Mouse (Mus musculus) neural tube, embryonic 14.5 days (tissue): ENCODE results near the gene Clmp. TPM values are rescaled to one million over a fixed set of nuclear protein-coding genes. Genes with fewer than 3 reads are reported as not detected.
"Not testable (repeated sequence)": the region's sequence is repeated elsewhere in the genome, so short reads cannot be mapped to it uniquely, and the experiment has no call there.

Experiments used
- ATAC-seq: fragments of 200-750 bp; cut with Nextera tagmentation; 2 replicates; pipeline ENCODE4 v1.8.0; 2017; ENCODE audit warnings: low read depth, mild to moderate bottlenecking, moderate TSS enrichment, moderate library complexity
- H3K27ac ChIP-seq: fragments of 300-500 bp; sonication (generic); 2 replicates; pipeline ENCODE4 v1.5.1; 2014; ENCODE audit warnings: low read depth, mild to moderate bottlenecking, control low read depth, low read length, moderate library complexity, mixed read lengths
- H3K27me3 ChIP-seq: fragments of 300-500 bp; sonication (generic); 2 replicates; pipeline ENCODE4 v1.6.1; 2014; ENCODE audit warnings: low read length; ENCODE audit not compliant: control insufficient read depth, insufficient read depth
- H3K36me3 ChIP-seq: fragments of 300-500 bp; sonication (generic); 2 replicates; pipeline ENCODE4 v1.6.1; 2014; ENCODE audit warnings: low read length, mixed read lengths; ENCODE audit not compliant: control insufficient read depth, insufficient read depth
- H3K4me1 ChIP-seq: fragments of 300-500 bp; sonication (generic); 2 replicates; pipeline ENCODE4 v1.6.1; 2014; ENCODE audit warnings: low read length; ENCODE audit not compliant: control insufficient read depth, insufficient read depth
- H3K4me2 ChIP-seq: fragments of 300-500 bp; sonication (generic); 2 replicates; pipeline ENCODE4 v1.6.1; 2014; ENCODE audit warnings: mild to moderate bottlenecking, low read depth, low read length, control low read depth
- H3K4me3 ChIP-seq: fragments of 300-500 bp; sonication (generic); 2 replicates; pipeline ENCODE4 v1.5.1; 2014; ENCODE audit warnings: low read depth, low read length, control low read depth, mixed read lengths
- H3K9ac ChIP-seq: fragments of 300-500 bp; sonication (generic); replicated peaks from 2 replicates; pipeline ENCODE4 v1.6.1; 2014; ENCODE audit warnings: low read depth, mild to moderate bottlenecking, control low read depth, low read length, mixed read lengths
- H3K9me3 ChIP-seq: fragments of 300-500 bp; sonication (generic); 2 replicates; pipeline ENCODE4 v1.6.1; 2016; ENCODE audit warnings: low read length; ENCODE audit not compliant: control insufficient read depth
- WGBS: fragments of 180-500 bp; shearing (Covaris S2); extraction: QIAGEN DNeasy Blood & Tissue Kit; methylation state at CpG from one replicate; pipeline ENCODE4 v1.1.7; 2014; 5-methylcytosine and 5-hydroxymethylcytosine counted together
- polyA plus RNA-seq: library from polyadenylated mRNA; unstranded; fragments of >200 nt; fragmentation: Nextera tagmentation; extraction: Ambion mirVana; gene quantifications from 2 replicates; pipeline ENCODE4 v1.2.1, GENCODE M21; 2014

Clmp gene
- polyA plus RNA-seq, 1 experiment from 2014 or later = 62.0 TPM

DNA sequence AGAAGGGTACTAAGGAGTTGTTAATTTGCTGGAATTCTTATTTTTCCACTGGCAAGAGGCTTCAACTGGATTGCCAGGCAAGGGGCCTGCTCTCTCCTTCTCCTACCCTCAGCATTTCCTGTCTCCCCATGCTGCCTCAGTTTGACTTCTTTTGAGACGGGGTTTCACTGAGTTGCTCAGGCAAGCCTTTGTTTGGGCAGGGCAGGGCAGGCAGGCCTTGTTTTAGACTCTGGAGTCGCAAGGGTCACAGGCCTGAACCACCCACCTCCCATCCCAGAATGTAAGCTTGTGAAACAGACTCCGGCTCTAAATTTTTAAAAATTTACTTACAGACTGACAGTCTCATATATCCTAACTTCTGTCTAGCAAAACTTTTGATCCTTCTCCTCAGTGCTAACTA is 113.3 kb downstream of the Clmp start:
- Histone ChIP-seq H3K4me2 (no peak overlapping the region), H3K4me3 (no peak overlapping the region), H3K36me3 (peaks cover 5% of the 10 kb centered on the region; the same call in 1 of the 2 replicates), H3K9ac (peak overlapping the region; percentile 18; the same call in 1 of the 2 replicates), H3K27me3 (no peaks in the 10 kb centered on the region), H3K4me1 (peaks cover 10% of the 10 kb centered on the region), H3K9me3 (no peaks in the 10 kb centered on the region), H3K27ac (peak overlapping the region; percentile 100)
- 39% methylated on average over 3 of the region's 3 CpGs for WGBS
- ATAC-seq = no peak

DNA sequence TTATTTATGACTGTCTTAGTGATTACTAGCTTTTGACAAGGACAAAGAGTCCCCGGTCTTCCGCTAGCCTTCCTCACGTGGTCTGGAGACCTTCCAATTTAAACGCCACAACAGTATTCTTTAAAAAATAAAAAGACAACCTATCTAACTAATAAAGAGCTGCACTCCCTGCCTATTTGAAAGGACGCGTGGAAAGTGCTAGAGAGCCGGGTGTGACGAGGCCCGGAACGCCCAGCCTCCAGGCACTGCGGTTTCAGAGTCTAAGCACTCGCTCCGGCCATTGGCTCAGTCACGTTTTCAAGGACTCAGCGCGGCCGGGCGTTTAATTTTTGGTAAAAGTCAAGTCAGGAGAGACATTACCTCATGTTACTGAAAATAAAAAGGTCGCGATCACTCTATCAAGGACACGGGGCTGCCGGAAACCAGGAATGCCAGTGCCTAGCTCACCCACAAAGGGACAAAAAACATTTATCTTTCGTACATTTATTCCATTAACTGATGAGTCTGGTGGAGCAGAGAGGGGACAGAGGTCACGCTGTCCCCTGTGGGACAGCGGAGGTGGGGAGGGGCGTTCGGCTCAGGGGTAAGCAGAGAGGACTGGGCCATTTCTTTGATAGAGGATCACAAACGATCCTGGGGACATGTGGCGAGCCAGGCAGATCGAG is 114.2 kb downstream of the Clmp start:
- peak overlapping the region; percentile 100 for H3K27ac ChIP-seq
- peak overlapping the region; percentile 94 for H3K4me3 ChIP-seq
- H3K27me3 ChIP-seq = no peaks in the 10 kb centered on the region
- peak overlapping the region; percentile 84 for H3K9ac ChIP-seq
- WGBS = under 1% methylated on average over 30 of the region's 30 CpGs
- peak; percentile 47 for ATAC-seq
- no peaks in the 10 kb centered on the region for H3K9me3 ChIP-seq
- peaks cover 10% of the 10 kb centered on the region for H3K4me1 ChIP-seq
- peak overlapping the region; percentile 92 for H3K4me2 ChIP-seq
- peaks cover 6% of the 10 kb centered on the region for H3K36me3 ChIP-seq

DNA sequence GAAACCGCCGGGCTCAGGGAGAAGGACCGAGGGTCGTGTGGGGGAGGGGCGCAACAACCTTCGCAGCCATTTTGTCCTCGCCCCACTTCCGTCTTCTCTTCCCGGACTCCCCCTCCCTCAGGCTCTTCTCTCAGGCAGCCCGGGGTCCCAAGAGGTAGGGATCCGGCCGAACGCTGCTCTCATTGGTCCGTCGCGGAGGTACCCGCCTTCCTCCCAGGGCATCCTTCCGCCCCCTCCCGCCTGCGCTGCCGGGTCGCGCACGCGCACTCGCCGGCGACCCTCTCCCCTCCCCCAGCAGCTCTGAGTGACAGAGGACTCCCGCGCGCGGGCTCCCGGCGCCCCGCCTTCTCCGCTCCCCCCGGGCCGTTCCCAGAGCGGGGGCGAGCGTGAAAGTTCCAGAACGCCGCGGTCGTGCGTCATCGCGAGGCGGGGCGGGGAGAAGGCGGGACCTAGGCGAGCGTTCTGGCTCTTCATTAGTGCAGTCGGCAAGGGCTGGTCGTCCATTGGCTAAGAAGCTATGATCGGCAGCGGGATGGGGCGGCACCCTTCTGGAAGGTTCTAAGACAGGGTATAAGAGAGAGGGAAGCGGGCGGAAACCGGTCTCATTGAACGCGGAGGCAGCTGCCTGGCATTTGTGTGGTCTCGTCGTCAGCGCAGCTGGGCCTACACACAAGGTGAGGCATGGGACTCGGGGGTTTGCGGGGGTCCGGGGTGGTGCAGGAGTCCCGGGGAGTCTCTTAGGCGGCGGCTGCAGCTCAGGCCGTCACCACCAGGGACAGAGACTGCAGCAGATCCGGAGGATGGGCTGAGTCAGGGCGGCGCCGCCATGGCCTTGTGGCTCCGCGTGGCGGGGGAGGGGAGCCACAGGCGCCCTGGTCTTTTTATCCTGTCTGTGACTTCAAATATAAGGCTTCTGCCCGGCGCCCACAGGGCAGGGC is 115.2 kb downstream of the Clmp start, which contains the start of gene Hspa8:
Hspa8 (plus strand) TSS at position 310 of the 938 bp plus-strand sequence.
- Histone ChIP-seq H3K27me3 (no peaks in the 10 kb centered on the region), H3K9ac (peak within 1 kb of the TSS; percentile 99), H3K36me3 (peaks cover 15% of the 10 kb centered on the region), H3K4me1 (peaks cover 19% of the 10 kb centered on the region), H3K9me3 (no peaks in the 10 kb centered on the region), H3K27ac (peak within 1 kb of the TSS; percentile 100), H3K4me3 (peak within 1 kb of the TSS; percentile 94), H3K4me2 (peak within 1 kb of the TSS; percentile 92)
- peak; percentile 96 for ATAC-seq
- WGBS = under 1% methylated on average over 79 of the region's 83 CpGs

DNA sequence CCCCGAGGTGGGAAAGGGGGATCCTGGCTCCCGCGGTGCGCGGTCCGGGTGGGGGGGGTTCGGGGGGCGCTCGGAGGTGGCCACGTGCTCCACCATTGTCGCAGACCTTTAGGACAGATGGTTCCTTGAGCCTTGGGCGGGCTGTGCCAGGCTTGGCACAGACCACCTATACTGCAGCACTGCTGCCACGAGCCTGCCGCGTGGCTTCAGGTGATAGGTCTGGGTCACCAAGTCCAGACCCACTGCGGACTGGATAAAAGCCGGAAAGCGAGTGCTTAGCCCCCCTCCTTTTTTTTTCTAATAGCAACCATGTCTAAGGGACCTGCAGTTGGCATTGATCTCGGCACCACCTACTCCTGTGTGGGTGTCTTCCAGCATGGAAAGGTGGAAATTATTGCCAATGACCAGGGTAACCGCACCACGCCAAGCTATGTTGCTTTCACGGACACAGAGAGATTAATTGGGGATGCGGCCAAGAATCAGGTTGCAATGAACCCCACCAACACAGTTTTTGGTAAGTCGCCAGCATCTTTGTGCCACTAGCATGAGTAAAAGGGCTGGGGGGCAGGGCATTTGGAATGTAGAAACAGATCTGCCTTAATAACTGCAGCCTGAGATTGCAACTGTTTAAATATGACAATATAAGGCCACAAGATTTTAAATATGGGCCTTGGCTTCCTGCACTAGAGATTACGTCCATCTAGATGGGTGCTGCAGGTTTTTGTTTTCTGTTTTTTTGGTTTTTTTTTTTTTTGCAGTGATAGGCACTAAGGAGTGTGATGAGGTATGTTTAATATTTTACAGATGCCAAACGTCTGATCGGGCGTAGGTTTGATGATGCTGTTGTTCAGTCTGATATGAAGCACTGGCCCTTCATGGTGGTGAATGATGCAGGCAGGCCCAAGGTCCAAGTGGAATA is 116.1 kb downstream of the Clmp start:
- ATAC-seq = peak; percentile 20
- H3K9ac ChIP-seq = peak overlapping the region; percentile 99
- H3K4me1 ChIP-seq = peaks cover 19% of the 10 kb centered on the region
- under 1% methylated on average over 21 of the region's 28 CpGs for WGBS
- peak overlapping the region; percentile 100 for H3K27ac ChIP-seq
- H3K36me3 ChIP-seq = peaks cover 23% of the 10 kb centered on the region
- peak overlapping the region; percentile 84 for H3K4me2 ChIP-seq
- peak overlapping the region; percentile 94 for H3K4me3 ChIP-seq
- H3K27me3 ChIP-seq, H3K9me3 ChIP-seq: not testable (repeated sequence)

DNA sequence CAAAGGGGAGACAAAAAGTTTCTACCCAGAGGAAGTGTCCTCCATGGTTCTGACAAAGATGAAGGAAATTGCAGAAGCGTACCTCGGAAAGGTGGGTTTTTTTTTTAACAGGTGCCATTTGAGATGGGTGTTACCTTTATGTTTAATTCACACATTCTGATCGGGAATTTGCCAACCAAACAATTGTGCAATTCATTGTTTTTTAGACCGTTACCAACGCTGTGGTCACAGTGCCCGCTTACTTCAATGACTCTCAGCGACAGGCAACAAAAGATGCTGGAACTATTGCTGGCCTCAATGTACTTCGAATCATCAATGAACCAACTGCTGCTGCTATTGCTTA is 116.7 kb downstream of the Clmp start:
- ATAC-seq, H3K9me3 ChIP-seq, H3K27ac ChIP-seq, H3K27me3 ChIP-seq: not testable (repeated sequence)
- peaks cover 26% of the 10 kb centered on the region for H3K4me1 ChIP-seq
- peak overlapping the region; percentile 84 for H3K4me2 ChIP-seq
- WGBS = 2% methylated on average over 8 of the region's 8 CpGs
- H3K9ac ChIP-seq = peak overlapping the region; percentile 99; the same call in 1 of the 2 replicates
- peaks cover 29% of the 10 kb centered on the region for H3K36me3 ChIP-seq
- H3K4me3 ChIP-seq = peak overlapping the region; percentile 94

DNA sequence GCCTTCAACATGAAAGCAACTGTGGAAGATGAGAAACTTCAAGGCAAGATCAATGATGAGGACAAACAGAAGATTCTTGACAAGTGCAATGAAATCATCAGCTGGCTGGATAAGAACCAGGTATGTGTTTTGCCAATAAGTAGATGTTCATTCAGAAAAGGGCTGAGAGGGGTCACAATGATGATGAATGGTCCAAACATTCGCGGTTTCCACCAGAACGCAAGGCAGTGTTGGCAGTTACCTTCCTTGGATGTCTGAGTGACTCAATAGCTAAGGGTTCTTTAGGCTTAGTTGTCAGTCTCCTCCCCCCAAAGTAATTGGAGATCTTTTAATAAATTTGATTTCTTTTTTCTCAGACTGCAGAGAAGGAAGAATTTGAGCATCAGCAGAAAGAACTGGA is 118.8 kb downstream of the Clmp start:
- H3K4me2 ChIP-seq, H3K9me3 ChIP-seq: not testable (repeated sequence)
- WGBS = 64% methylated on average over 3 of the region's 3 CpGs

DNA sequence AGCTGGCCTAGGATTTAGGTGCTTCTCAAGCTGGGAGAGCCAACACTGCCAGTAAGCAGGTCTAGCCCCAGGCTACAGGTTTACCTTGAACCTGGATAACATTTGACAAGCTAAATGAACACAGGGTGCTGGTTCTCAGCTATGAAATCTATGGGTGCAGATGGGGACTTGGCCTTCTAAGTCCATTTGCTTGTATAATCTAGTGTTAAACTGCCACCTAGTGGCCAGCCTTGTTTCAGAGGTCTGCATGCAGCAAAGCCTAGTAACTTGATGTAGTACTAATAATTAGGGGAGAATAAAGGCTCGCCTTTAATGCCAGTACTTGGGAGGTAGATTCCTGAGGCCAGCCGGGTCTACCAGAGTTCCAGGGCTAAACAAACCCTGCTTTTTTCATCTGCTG is 119.5 kb downstream of the Clmp start:
- Histone ChIP-seq H3K9ac (no peak overlapping the region), H3K9me3 (no peaks in the 10 kb centered on the region), H3K4me3 (0 out of 2 replicates have a peak overlapping the region, but pooled peaks have one; percentile 12), H3K27ac (no peak overlapping the region; the same call in 1 of the 2 replicates), H3K4me2 (peak overlapping the region; percentile 21), H3K4me1 (peaks cover 31% of the 10 kb centered on the region), H3K36me3 (peaks cover 30% of the 10 kb centered on the region), H3K27me3 (no peaks in the 10 kb centered on the region)
- ATAC-seq = no peak
- 27% methylated on average over 2 of the region's 2 CpGs for WGBS

More for the DNA sequence above, 118.8 kb downstream of the Clmp start:
- not testable (repeated sequence) for H3K9ac ChIP-seq, H3K27me3 ChIP-seq, H3K27ac ChIP-seq, ATAC-seq, H3K4me3 ChIP-seq
- Histone ChIP-seq H3K36me3 (peaks cover 30% of the 10 kb centered on the region), H3K4me1 (peaks cover 31% of the 10 kb centered on the region)

DNA sequence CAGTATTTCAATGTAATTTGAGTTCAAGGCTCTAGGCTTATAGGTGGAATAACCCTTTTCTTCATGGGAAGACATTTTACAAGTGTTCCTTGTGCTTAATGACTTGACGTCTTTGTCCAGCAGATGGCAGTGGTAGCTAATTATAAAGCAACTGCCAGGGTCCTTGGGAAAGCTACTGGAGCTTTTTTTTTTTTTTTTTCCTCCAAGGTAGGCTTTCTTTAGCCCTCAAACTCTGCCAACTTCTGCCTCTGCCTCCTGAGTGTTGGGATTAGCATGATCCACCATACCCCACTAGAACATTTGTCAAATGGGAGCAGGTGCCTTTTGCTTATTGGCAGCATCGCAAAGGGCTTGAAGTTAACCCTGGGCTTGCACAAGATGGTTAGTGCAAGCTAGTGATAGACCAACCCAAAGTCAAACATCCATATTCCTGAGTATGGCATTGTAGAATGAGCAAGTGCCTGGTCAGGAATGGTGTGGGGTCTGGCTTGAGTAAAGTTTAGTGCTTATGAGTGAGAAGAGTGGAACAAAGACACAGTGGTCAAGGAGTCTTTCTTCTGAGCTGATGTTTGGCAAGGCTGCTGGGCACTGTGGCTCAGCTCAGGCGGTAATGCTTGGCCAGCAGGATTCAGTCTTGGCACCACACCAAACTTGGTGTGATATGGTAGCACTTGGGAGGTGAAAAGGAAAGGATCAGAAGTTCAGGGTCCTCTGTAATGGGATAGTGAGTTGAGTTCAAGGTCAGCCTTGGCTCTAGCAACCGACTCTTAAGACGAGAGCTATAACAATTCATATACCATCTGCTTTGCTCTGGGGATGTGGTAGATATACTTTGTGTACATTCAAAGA is 120.9 kb downstream of the Clmp start:
- peaks cover 31% of the 10 kb centered on the region for H3K4me1 ChIP-seq
- 27% methylated on average over 5 of the region's 5 CpGs for WGBS
- H3K4me2 ChIP-seq = no peak overlapping the region
- H3K9me3 ChIP-seq = no peaks in the 10 kb centered on the region
- ATAC-seq = peak; percentile 18
- no peaks in the 10 kb centered on the region for H3K27me3 ChIP-seq
- no peak overlapping the region for H3K27ac ChIP-seq
- no peak overlapping the region for H3K9ac ChIP-seq
- peaks cover 30% of the 10 kb centered on the region for H3K36me3 ChIP-seq
- H3K4me3 ChIP-seq = no peak overlapping the region
